Mouse (Mus musculus) central nervous system, embryonic 18 days (tissue): Measurements from ENCODE around the gene Vmn1r7. TPM values are rescaled to one million over a fixed set of nuclear protein-coding genes. Genes with fewer than 3 reads are reported as not detected.

ENCODE experiments used
- polyA plus RNA-seq: library from polyadenylated mRNA; depleted of rRNA; stranded (reverse); fragments of >200 nt; gene quantifications from 2 replicates; pipeline ENCODE4 v1.2.3, GENCODE M21; 2012; rRNA removed

Gene Vmn1r7
- polyA plus RNA-seq, result not detected in 2 replicates

GRCm38 (mm10) chr6:57025224-57025623 is at the start of gene Vmn1r7:
Gene Vmn1r7 (minus strand): TSS chr6:57025324.

GRCm38 (mm10) chr6:57066487-57066886 is 41.4 kb upstream of the Vmn1r7 start, which contains the start of gene Vmn1r9:
Gene Vmn1r9 (plus strand): TSS chr6:57066787.

GRCm38 (mm10) chr6:57031984-57032383 is 6.9 kb upstream of the Vmn1r7 start, which contains the start of gene Vmn1r8:
Gene Vmn1r8 (plus strand): TSS chr6:57032284.

GRCm38 (mm10) chr6:56996943-56997342 is 28.2 kb downstream of the Vmn1r7 start, which contains the start of gene Vmn1r6:
Gene Vmn1r6 (plus strand): TSS chr6:56997243.

Other genes with a start within 250 kb of the Vmn1r7 start
- gene Kbtbd2, start 227.5 kb downstream of the Vmn1r7 start, polyA plus RNA-seq, result 31.6 and 32.6 TPM in 2 replicates
- 25.1 and 32.6 TPM in 2 replicates for gene Fkbp9, start 193.3 kb downstream of the Vmn1r7 start, polyA plus RNA-seq
- 75.9 and 85.6 TPM in 2 replicates for gene Nt5c3, start 101.4 kb downstream of the Vmn1r7 start, polyA plus RNA-seq
- gene Vmn1r4, start 101.3 kb downstream of the Vmn1r7 start, polyA plus RNA-seq, result 0.41 and 0.51 TPM in 2 replicates
- not detected in 2 replicates for gene Vmn1r5, start 55.1 kb downstream of the Vmn1r7 start, polyA plus RNA-seq
- gene Vmn1r6, start 28.1 kb downstream of the Vmn1r7 start, polyA plus RNA-seq, result not detected in 2 replicates
- gene Vmn1r8, start 7.0 kb upstream of the Vmn1r7 start, polyA plus RNA-seq, result not detected in 2 replicates
- not detected in 2 replicates for gene Vmn1r9, start 41.5 kb upstream of the Vmn1r7 start, polyA plus RNA-seq
- gene Vmn1r10, start 84.1 kb upstream of the Vmn1r7 start, polyA plus RNA-seq, result not detected in 2 replicates
- not detected in 2 replicates for gene Vmn1r11, start 108.1 kb upstream of the Vmn1r7 start, polyA plus RNA-seq
- not detected in 2 replicates for gene Vmn1r12, start 131.6 kb upstream of the Vmn1r7 start, polyA plus RNA-seq
- not detected in 2 replicates for gene Vmn1r13, start 178.0 kb upstream of the Vmn1r7 start, polyA plus RNA-seq
- not detected in 2 replicates for gene Vmn1r14, start 206.4 kb upstream of the Vmn1r7 start, polyA plus RNA-seq
- gene Vmn1r15, start 232.6 kb upstream of the Vmn1r7 start, polyA plus RNA-seq, result not detected in 2 replicates